Mouse (Mus musculus): ENCODE measurements around the gene Aig1. TPM values are rescaled to one million over a fixed set of nuclear protein-coding genes. Genes with fewer than 3 reads are reported as not detected.

Aig1 gene
- total and polyA plus RNA-seq, 3 experiments = 0.13 TPM; not detected in 2

DNA sequence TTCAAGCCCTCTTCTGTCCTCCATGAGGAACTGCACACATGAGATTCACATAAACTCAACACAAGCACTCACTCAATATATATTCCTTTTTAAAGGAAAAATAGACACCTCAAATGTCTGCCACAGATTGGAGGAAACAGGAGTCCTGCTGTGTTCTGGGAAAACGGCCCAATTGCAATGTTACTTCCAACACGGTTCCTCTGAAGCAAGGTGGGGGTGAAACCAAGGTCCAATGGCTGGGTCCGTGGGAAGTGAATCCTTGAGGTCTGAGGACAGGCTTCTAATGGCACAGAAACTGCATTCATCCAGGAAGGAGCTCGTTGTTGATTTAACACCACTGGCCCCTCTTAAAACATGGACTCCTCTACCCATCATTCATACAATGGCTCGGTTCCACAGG lies 67.5 kb downstream of the Aig1 start:
- H3K4me1 ChIP-seq (ENCODE audit: control insufficient read depth in 1 of 2, insufficient read depth in 2 of 2, low read length in 2 of 2) = no peaks in the 10 kb centered on the region
- H3K9me3 ChIP-seq (replicated peaks; ENCODE audit: insufficient read depth, low read length) = no peaks in the 10 kb centered on the region
- no peaks in the 10 kb centered on the region for H3K79me2 ChIP-seq (ENCODE audit: control insufficient read depth, insufficient read depth, low read length, poor library complexity)
- no peak overlapping the region for H3K4me3 ChIP-seq (ENCODE audit: control insufficient read depth in 1 of 2, insufficient read depth in 1 of 2, low read depth in 2 of 2, low read length in 2 of 2)
- no peak overlapping the region for H3K27ac ChIP-seq (ENCODE audit: control insufficient read depth, low read depth, low read length)
- H3K27me3 ChIP-seq (ENCODE audit: control insufficient read depth in 1 of 2, insufficient read depth in 2 of 2, low read length in 2 of 2) = no peaks in the 10 kb centered on the region
- no peaks in the 10 kb centered on the region for H3K36me3 ChIP-seq (ENCODE audit: control insufficient read depth in 1 of 2, insufficient read depth in 2 of 2, low read length in 2 of 2)
- H3K9ac ChIP-seq (ENCODE audit: control insufficient read depth, low read depth, low read length, poor library complexity, severe bottlenecking) = no peak overlapping the region
- TF ChIP-seq MYC (IDR thresholded peaks at IDR 0.05; ENCODE audit: low read depth, low read length) (no peak), ETS1 (IDR thresholded peaks at IDR 0.05; ENCODE audit: low read depth, low read length) (no peak), TAL1 (IDR thresholded peaks at IDR 0.05; ENCODE audit: low read length) (no peak), BHLHE40 (IDR thresholded peaks at IDR 0.05; ENCODE audit: borderline replicate concordance, low read depth, low read length) (no peak), EP300 (IDR thresholded peaks at IDR 0.05; ENCODE audit: low read depth in 1 of 2, low read length in 2 of 2) (no peak), ZNF384 (IDR thresholded peaks at IDR 0.05; ENCODE audit: low read depth, low read length) (no peak), NRF1 (IDR thresholded peaks at IDR 0.05; ENCODE audit: insufficient read depth, low read depth, low read length, poor library complexity, severe bottlenecking) (no peak), JUND (IDR thresholded peaks at IDR 0.05; ENCODE audit: low read depth, low read length) (no peak), RAD21 (IDR thresholded peaks at IDR 0.05; ENCODE audit: low read depth, low read length) (no peak), USF1 (IDR thresholded peaks at IDR 0.05; ENCODE audit: low read depth, low read length) (no peak)
- no peak for DNase-seq (ENCODE audit: low read depth, low spot score)

DNA sequence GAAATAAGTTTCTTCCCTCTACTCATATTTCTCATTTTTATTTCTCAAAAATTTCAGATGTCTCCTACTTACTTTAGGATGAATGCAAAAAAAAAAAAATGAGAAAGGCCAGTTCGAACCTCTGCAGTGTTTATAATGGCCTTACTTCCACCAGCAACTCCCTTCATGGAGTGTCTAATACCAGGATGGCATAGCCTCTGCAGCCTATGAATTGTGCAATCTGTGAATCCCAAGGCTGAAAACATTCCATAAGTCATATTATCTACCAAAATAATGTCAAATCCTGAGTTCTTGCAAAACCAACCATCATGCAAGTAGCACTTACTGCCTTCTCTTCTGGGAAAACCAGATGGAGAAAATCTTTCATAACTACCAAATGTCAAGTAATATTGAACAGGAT lies 75.3 kb downstream of the Aig1 start:
- Histone ChIP-seq H3K9me3 (replicated peaks; ENCODE audit: insufficient read depth, low read length) (no peaks in the 10 kb centered on the region), H3K79me2 (ENCODE audit: control insufficient read depth, insufficient read depth, low read length, poor library complexity) (no peaks in the 10 kb centered on the region), H3K9ac (ENCODE audit: control insufficient read depth, low read depth, low read length, poor library complexity, severe bottlenecking) (no peak overlapping the region), H3K27me3 (ENCODE audit: control insufficient read depth in 1 of 2, insufficient read depth in 2 of 2, low read length in 2 of 2) (no peaks in the 10 kb centered on the region), H3K36me3 (ENCODE audit: control insufficient read depth in 1 of 2, insufficient read depth in 2 of 2, low read length in 2 of 2) (no peaks in the 10 kb centered on the region), H3K4me3 (ENCODE audit: control insufficient read depth in 1 of 2, insufficient read depth in 1 of 2, low read depth in 2 of 2, low read length in 2 of 2) (no peak overlapping the region), H3K27ac (ENCODE audit: control insufficient read depth, low read depth, low read length) (no peak overlapping the region), H3K4me1 (ENCODE audit: control insufficient read depth in 1 of 2, insufficient read depth in 2 of 2, low read length in 2 of 2) (no peaks in the 10 kb centered on the region)
- TF ChIP-seq RAD21 (IDR thresholded peaks at IDR 0.05; ENCODE audit: low read depth, low read length) = no peak
- no peak for TF ChIP-seq ZMIZ1 (IDR thresholded peaks at IDR 0.05; ENCODE audit: low read depth, low read length)
- TF ChIP-seq JUND (IDR thresholded peaks at IDR 0.05; ENCODE audit: low read depth, low read length) = no peak
- TF ChIP-seq ZC3H11A (IDR thresholded peaks at IDR 0.05; ENCODE audit: low read depth, low read length) = no peak
- TF ChIP-seq CHD2 (IDR thresholded peaks at IDR 0.05; ENCODE audit: low read length) = no peak
- no peak for TF ChIP-seq POLR2AphosphoS2 (IDR thresholded peaks at IDR 0.05; ENCODE audit: low read length)
- no peak for TF ChIP-seq MYC (IDR thresholded peaks at IDR 0.05; ENCODE audit: low read depth, low read length)
- TF ChIP-seq MXI1 (IDR thresholded peaks at IDR 0.05; ENCODE audit: low read depth, low read length) = no peak
- TF ChIP-seq TCF12 (IDR thresholded peaks at IDR 0.05; ENCODE audit: low read depth, low read length) = no peak
- TF ChIP-seq CHD1 (IDR thresholded peaks at IDR 0.05; ENCODE audit: low read depth, low read length) = no peak
- no peak for TF ChIP-seq RCOR1 (IDR thresholded peaks at IDR 0.05; ENCODE audit: low read depth, low read length)
- TF ChIP-seq GATA1 (IDR thresholded peaks at IDR 0.05; ENCODE audit: low read depth, low read length) = no peak
- no peak for TF ChIP-seq ZNF384 (IDR thresholded peaks at IDR 0.05; ENCODE audit: low read depth, low read length)
- TF ChIP-seq TBP (IDR thresholded peaks at IDR 0.05; ENCODE audit: low read depth, low read length) = no peak
- no peak for DNase-seq (ENCODE audit: low read depth, low spot score)
